Mouse (Mus musculus) layer of hippocampus, postnatal 14 days (tissue): ENCODE data around the gene Glb1l. TPM values are rescaled to one million over a fixed set of nuclear protein-coding genes. Genes with fewer than 3 reads are reported as not detected.

ENCODE experiments used
- DNase-seq, 2 experiments: peaks; one replicate each; pipeline ENCODE4 v3.0.0; 2021 to 2022; ENCODE audit warnings: low spot score in 2 of 2, mixed read lengths in 1 of 2
- total RNA-seq, 2 experiments: library from RNA; stranded (reverse); gene quantifications; 2 replicates each; pipeline ENCODE4 v1.2.3; 2021

Glb1l gene
- total RNA-seq, 2 experiments from 2014 or later = 21.3 to 21.7 TPM

DNA sequence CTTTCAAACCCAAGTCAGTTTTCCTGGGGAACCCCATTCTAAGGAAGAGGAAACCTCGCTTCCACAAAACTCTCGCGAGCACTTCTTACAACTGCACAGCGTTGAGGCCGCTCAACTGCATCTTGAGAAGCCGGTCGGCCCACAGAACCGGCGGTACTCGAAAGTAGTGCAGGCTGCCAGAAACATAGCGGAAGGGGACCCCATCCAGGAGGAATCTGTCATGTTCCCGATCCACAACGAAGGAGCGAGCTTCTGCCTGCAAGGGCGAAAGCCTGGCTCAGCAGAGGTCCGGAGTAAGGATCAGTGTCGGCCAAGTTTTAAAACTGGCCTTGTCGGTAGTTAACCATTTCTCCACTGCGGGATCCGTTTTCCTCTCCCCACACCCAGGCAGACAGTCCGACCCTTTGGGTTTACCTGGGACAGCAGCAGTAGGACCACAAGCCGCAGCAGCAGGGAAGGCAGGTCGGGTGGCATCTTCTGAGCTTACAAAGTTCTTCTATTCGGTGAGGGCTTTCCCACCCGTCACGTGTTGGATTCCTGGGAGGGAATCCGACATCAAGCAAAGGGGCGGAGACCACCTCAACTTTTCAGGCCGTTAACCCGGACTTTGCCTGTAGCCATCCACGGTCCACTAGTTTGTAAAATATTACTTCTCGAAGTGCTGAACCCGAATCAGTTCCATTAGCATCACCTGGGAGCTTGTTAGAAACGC lies 1.5 kb downstream of the Glb1l start:
- DNase-seq = no peak

DNA sequence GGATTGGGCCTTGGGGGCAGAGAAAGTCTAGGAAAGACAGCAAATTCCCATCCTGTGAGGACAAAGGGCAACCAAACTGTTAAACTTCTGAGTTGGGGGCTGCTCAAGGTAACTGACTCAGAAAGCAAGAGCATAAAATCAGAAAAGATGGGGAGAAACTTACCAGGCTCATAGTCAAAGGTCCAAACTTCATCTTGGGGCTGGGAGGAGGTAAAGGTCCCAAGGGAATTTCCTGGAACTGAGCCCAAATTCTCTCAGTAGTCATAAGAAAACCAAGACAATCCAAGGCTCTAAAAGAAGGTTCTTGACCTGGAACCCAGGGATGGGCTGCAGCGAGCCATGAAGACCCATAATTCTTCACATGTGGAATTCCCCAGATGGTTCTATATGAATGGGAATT lies 9.4 kb downstream of the Glb1l start:
- no peak for DNase-seq

DNA sequence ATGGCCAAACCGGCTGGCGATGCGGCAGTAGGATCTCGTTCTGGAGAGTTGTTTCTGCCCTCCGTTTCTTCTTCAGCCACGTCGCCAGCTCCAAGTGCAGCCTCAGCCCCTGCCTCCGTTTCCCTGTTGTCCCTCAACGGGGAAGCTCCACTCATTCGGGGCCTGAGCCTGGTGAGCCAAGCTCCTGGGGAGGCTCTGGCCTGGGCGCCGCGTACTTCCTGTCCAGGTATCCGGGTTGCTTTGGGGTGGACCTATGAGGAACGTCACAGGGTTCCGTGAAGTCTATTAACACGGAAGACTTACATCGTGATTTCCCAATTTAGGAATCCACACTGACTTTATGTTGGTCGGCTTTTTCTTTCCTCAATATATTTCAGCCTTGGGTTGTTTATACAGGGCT lies 18.2 kb downstream of the Glb1l start:
- DNase-seq = no peak

DNA sequence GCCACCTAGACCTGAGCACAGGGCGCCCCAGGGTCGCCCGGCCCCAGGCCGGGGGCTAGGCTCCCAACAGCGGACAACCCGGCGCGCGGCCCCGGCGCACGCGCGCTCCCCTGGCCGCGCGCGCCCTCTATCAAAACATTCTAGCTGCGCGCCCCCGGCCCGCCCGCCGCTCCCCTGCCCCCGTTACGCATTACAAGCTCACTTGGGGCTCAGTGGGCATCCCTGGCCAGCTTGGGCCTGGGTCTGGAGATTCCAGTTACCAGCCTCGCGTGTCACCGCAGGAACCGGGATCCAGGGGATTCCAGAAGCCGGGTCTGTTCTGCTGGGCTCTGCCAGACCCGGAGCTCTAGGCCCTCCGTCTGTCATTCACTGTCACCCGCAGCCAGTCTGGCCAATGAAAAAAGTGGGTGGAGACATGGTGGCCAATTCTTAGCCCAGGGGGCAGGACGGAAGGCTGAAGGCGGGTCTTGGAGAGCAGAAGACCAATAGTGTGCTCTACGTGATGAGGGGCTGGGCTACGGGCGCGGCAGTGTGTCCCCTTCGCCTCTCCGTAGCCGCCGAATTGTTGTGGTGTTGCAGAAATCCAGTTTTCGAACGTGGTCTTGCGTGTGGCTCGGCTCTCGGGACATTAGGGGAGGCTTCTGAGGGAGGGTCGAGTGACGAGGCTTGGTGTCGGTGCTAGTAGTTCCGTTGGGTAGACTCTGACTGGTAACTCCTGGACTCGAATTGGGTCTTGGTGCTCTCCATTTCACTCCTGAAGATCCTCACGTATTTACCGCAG lies 18.8 kb downstream of the Glb1l start, which contains the start of the genes Ankzf1 and Atg9a:
Gene Ankzf1 (plus strand): TSS at position 530 of the 781 bp plus-strand sequence.
Gene Atg9a (minus strand): TSS at position 575 of the 781 bp plus-strand sequence.
- peak; percentile 91 to 98 for DNase-seq

DNA sequence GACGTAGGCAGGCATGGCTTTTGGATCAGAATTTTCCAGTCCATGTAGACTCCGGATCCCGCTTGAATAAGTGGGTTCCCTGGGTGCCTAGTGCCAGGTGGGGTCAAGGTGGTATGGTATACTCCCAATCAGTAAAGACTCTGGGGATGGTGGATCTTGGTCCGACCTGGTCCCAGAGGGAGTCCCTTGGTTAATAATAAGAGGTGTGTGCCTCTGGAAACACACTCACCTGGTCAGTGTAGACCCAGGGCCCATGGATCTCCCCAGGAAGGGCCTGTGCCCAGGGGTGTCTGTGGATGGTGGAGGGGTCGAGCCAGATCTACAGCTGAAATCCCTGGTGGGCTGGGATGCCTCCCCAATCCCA lies 19.4 kb downstream of the Glb1l start:
- no peak for DNase-seq

DNA sequence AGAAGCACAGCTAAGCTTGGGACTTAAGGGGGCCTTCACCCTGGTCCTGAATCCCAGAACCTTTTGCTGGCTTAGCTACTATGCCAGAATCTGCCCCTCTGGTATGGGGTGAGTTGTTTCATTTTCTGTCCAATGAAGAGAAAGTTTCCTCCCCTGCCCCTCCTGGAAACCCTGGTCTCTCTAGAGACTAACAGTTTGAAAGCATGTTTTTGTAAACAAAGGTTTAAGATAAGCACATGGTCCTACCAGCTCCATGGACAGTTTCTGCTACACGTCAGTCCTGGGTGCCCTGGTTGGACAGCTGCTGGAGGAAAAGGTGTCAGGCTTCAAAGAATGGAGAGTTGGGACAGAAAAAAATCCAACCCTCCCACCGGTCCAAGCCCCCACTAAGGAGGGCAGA lies 20.0 kb downstream of the Glb1l start:
- no peak for DNase-seq

DNA sequence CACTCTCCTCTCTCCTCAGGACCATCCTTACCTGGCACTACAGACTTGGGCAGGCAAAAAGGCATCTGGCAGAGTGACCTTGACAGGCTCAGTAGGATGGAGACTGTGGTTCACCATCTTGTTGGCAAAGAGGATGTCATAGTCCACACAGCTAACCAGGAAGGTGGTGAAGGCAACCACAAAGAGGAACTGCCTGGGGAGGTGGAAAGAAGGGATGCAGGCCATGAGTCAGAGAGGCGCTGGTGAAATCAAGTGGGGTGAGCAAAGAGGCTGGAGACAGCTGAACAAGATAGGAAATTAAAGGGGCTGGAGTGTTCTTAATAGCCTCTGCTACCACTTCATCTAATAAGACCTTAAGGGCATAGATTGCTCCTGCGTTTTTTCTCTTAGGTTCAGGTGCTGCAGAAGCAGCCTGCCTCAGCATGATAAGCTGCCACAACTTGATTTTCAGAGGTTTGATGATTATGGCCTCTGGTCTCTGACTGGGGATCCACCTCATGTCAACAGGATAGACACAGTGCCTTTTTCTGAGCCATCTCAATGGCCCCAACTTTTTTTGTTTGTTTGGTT lies 22.6 kb downstream of the Glb1l start:
- no peak for DNase-seq

DNA sequence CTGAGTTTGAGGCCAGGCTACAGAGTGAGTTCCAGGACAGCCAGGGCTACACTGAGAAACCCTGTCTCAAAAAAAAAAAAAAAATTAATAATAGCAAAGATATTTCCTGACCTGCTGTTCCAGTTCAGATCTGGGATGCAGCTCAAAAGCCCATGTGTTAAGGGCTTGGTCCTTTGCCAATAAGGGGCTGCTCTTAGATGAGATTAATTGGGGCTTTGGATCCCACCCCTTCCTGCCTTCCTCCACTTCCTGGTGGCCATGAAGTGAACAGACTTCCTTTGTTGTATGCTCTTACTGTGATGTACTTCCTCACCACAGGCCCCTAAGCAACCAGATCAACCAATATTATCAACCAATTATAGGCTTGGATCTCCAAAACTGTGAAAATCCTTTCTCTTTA lies 23.5 kb downstream of the Glb1l start:
- DNase-seq = no peak

DNA sequence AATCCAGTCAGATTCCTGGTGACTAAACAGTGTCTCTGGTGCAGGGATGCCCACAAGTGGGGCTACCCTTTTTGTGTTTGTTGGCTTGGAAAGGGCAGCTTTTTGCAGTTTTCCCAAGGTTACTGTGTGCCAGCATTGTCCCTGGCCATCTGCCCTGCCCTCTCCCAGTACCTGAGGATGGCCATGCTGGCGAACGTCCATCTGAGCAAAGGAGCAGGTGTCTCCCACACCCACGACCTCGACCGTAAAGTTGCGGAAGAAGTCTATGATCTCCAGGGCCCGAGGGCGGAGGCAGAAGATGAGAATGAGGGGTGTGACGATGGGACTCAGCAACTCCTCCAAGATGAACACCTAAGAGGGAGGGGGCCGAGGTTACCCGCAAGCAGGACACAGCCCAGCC lies 25.1 kb downstream of the Glb1l start:
- DNase-seq = no peak

DNA sequence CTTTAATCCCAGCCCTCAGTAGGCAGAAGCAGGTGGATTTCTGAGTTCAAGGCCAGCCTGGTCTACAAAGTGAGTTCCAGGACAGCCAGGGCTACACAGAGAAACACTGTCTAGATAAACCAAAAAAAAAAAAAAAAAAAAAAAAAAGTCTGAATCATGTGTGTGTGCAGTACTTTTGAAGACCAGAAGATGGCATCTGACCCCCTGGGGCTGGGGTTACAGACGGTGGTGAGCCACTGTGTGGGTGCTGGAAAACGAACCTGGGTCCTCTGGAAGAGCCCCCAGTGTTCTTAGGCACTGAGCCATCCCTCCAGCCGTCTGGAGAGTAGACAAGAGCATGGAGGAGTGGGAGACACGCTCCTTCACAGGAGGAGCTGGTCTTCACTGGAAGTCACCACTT lies 28.5 kb downstream of the Glb1l start:
- DNase-seq = no peak

DNA sequence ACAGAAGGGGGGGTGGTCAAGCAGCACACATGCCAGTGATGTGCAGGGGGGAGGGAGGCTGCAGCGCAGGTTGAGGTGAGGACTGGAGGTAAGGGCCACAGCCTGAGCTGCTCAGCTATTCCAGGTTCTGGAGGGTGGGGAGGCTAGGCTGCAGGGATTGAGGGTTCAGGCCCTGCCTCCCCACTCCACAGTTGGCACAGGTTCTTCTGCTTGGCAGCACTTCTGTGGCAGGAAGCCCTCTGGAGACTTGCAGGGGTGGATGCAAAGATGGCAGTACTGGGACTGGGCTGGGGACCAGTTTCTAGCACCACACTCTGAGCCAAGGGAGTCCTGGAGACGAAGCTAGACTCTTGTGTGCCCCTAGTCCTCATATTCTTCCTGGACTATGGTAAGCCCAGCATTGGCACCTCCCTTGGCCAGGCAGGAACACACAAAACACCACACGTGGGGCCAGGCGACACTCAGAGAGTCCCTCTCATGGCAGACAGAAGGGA lies 29.2 kb downstream of the Glb1l start:
- no peak for DNase-seq

DNA sequence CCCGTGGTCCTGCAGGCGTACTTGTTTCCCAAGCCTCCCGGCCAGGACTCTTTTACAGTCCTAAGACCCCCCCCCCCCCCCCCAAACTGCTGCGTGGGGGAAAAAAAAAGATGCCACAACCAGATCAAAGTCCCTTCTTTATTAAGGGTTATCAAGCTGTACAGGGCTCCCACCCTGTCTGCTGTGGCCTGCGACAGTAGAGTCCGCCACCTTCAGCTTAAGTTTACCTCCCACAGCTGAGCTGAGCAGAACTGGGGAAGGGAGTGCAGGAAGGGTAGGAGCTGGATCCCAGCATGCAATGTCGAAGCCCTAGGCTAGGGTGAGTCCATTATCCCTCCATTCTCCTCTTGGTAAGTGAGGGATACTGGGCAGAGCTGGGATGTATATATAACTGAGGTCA lies 29.9 kb downstream of the Glb1l start:
- DNase-seq = no peak

DNA sequence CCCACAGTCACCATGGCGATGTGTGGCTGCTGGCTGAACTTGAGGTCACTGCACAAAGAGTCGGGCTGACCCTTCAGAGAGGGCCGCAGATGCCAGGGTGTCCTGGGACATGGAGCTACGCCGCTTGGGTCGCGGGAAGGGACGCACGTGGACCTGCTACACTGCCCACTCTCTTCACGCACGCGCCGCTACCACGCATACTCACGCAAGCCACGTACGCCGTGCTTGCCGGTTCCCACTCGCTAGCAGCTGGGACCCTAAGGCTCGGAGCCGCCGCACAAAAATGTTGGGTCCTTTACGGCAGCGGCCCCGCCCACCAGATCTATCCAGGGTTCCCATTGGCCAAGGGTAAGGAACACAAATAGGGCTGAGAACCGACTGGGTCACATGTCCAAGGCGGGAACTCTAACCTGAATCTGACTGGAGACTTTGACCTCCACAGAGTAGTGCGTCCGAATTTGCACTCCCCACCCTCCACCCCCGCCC lies 30.5 kb downstream of the Glb1l start, which contains the start of gene Abcb6:
Gene Abcb6 (minus strand): TSS at position 288 of the 486 bp plus-strand sequence.
- DNase-seq = peak; percentile 89 to 95

DNA sequence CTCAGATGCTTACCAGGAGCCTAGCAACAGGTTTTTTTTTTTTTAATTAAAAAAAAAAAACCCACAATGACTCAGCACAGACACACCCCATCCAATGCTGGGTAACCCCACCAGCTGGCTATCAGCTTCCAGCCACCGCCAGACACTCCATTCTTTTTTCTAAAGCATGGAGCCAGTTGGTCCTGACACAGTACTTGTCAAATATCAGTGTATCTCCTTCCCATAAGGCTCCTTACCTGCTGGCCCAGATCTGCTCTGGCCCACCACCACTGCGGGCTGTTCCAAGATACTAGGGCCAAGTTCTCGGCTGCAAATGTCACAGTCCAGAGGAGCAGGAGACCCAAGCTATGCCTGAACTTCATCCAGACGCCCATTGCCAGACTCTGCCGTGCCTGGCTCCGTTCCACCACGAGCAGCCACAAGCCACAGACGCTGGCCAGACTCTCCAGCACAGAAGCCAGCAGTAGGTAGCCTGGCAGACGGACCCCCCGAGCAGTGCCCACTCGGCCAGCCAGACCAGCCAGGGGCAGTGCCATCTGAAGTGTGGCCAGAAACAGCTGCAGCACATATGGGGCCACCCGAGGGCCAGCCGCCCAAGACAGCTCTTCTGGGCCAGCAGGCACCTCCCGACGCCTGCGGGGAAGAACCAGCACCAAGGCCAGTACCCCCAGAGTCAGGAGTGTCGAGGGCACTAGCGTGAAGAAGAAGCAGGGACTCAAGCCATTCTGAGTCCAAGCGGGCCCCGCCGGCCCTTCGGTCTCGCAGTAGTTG lies 31.1 kb downstream of the Glb1l start:
- DNase-seq = peak; percentile 72 to 81

DNA sequence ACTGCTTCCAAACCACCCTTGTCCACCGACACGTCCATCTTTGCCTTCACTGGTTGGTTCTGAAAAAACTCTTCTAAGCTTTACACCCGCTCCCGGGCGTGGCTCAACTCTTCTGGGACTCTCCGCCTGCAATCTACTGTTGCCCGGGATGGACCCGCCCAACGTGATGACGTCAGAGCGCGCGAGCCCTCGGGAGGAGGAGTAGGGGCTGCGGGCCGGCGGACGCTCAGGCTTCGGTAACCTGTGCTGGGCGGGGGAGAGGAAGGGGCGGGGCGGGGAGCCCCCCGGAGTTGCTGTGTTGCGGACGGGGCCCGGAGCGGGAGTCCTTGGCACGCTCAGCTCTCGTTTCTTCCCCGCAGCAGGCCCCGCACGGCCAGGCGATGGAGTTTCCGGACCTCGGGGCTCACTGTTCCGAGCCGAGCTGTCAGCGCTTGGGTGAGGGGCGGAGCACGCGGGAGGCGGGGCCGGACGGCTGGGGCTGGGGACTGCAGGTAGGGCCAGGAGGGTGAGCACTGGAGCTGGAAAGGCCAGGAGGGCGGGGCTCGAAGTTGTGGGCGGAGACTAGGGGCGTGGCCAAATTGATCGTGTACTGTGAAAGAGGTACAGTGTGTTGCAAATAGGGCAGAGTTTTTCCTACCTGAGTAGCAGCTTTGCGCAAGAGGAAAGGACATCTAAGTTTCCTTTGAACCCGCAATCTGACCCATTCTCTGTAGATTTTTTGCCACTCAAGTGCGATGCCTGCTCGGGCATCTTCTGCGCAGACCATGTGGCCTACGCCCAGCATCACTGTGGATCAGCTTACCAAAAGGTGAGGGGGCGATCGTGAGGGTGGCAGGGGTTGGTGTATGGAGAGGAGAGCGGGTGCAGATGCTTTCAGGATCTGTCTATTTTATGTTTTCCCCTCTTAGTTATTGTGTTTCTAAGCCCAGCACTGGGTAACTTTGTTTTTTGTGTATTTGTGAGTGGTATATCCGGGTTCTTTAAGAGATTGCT lies 41.8 kb downstream of the Glb1l start, which contains the start of gene Zfand2b:
Gene Zfand2b (plus strand): TSS at position 175 of the 993 bp plus-strand sequence.
- peak; percentile 89 to 95 for DNase-seq

DNA sequence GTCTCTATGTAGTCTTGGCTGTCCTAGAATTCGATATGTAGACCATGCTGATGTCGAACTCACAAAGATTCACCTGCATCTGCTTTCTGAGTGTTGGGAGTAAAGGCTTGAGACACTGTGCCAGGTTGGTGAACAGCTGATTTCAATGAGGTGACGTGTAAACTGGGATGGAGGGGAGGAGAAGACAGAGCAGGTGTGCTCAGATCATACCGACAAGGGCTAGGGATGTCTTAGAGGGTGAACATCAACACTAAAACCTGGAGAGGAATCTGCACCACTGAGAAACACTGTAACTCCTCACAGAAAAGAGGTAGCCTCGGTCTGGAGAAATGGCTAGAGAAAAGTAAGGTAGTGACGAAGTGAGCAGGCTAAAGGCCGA lies 42.5 kb downstream of the Glb1l start:
- DNase-seq = no peak

DNA sequence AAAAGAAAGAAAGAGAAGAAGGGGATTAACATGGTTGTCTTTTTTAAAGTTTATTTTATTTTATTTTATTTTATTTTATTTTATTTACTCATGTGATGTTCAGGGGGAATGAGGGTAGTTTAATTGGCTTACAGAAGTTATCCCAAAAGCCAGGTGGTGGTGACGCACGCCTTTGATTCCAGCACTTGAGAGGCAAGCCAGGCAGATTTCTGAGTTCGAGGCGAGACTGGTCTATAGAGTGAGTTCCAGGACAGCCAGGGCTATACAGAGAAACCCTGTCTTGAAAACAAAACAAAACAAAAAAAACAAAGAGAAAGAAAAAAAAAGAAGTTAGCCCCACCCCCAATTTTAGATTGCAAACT lies 50.4 kb downstream of the Glb1l start:
- DNase-seq = no peak

DNA sequence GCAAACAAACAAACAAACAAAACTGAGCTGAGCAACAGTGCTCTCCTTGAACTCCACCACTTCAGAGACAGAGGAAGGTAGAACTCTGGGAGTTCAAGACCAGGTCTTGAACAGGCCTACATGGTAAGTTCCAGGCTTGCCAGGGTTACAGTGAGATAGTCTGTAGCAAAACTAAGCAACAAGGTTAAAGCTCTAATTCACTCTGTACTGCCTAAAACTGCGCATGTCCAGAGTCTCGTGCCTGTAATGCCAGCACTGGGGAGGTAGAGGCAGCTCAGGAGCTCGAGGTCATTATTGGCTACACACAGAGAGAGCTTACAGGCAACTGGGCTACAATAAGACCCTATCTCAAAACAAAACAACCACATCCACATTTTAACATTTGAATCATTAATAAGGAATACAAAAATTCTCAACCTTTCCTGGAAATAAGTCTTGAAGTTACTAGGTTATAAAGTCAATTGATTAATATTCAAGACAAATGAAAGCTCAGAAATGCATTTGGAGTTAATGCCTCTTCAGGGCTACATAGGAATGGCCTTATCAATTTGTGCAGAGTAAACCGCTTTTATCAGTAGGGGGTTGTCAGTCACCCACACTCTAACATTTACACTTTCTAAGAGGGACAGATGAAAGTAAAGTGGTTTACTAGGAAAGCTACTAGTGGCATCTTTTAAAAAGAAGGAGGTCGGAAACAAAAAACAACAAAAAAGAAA lies 50.9 kb downstream of the Glb1l start:
- DNase-seq = no peak

DNA sequence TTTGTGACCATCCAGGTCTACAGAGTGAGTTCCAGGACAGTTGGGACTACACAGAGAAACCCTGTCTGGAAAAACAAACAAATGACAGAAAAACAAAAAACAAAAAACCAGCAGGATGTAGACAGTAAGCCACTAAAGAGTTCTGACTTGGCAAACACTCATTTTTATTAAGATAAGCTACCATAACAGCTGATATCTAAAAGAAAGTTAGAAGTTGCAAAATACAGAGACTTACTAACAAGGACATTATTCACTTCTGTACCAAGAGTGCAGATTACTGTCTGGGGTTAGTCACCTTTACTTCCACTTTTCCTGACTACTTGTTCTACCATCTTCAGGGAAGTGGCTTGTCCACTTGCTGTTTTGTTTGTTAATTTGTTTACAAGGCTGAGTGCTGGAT lies 51.6 kb downstream of the Glb1l start:
- no peak for DNase-seq
